Mouse (Mus musculus): ENCODE measurements around the gene Ppp4r4.

DNA sequence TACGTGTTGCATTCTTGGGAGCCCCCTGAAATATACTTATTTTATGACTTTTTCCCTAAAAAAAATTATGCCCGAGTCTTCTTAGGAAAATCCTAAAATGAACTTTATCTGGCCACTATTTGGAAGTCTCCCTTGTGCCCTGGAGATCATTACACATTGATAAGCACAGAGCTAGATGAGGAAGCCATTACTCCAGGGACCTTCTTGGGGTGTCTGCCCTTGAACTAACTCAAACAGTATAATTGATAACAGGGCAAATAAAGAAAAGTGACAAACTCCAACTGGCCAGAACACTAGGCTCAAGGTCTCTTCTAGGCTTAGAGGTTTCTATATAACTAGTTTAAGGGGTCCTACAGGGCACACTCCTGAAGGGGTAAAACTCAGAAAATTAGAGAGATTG, 44.3 kb upstream of the Ppp4r4 start:
- TF ChIP-seq CTCF (IDR thresholded peaks at IDR 0.05) (no peak), EP300 (IDR thresholded peaks at IDR 0.05) (no peak)
